Mouse (Mus musculus) CH12.LX (cell line): ENCODE measurements at regions not wholly inside any gene's neighbourhood (a gene's known extent, or its start where the extent isn't known, plus 50 kb on each side); places are given as distances from the start of the nearest gene placed in this dataset.

ENCODE experiments used
- DNase-seq: peaks from one replicate; pipeline ENCODE4 v3.0.0-alpha.2; 2013; ENCODE audit errors: extremely low read depth
- H3K27ac ChIP-seq: 2 replicates; pipeline ENCODE4 v1.5.1; 2012; ENCODE audit warnings: low read depth, mild to moderate bottlenecking, control low read depth, moderate library complexity; ENCODE audit not compliant: insufficient read depth
- H3K27me3 ChIP-seq: replicated peaks from 2 replicates; pipeline ENCODE3; 2012; ENCODE audit warnings: inconsistent platforms
- H3K36me3 ChIP-seq, 2 experiments: replicated peaks in 1 of 2; 2 replicates each; pipeline versions ENCODE3 to v1.6.1; 2012; ENCODE audit warnings: inconsistent platforms in 1 of 2, low read length in 1 of 2, mild to moderate bottlenecking in 1 of 2, mixed read lengths in 1 of 2, moderate library complexity in 1 of 2; ENCODE audit not compliant: control insufficient read depth in 1 of 2, insufficient read depth in 1 of 2
- H3K4me1 ChIP-seq, 2 experiments: 2 replicates each; pipeline ENCODE4 v1.6.1; 2012; ENCODE audit warnings: inconsistent platforms in 1 of 2, moderate library complexity in 1 of 2; ENCODE audit not compliant: insufficient read depth in 2 of 2, control insufficient read depth in 1 of 2
- H3K4me2 ChIP-seq: 2 replicates; pipeline ENCODE4 v1.6.1; 2012; ENCODE audit warnings: low read depth, mild to moderate bottlenecking, control low read depth; ENCODE audit not compliant: poor library complexity, insufficient read depth, severe bottlenecking
- H3K4me3 ChIP-seq, 3 experiments: fragments of 150-350 bp in 1 of 3; sonication (generic) in 1 of 3; replicated peaks in 1 of 3; 2 replicates each; pipeline versions ENCODE3 to v1.5.1; 2011 to 2012; ENCODE audit warnings: low read depth in 2 of 3, low read length in 2 of 3, mild to moderate bottlenecking in 2 of 3, moderate library complexity in 2 of 3, control low read depth in 1 of 3, improper control_type of control experiment in 1 of 3, inconsistent platforms in 1 of 3, mixed read lengths in 1 of 3; ENCODE audit not compliant: poor library complexity in 1 of 3
- H3K79me2 ChIP-seq: replicated peaks from 2 replicates; pipeline ENCODE4 v1.6.1; 2012; ENCODE audit warnings: mild to moderate bottlenecking, moderate library complexity; ENCODE audit not compliant: control insufficient read depth, poor library complexity, insufficient read depth, severe bottlenecking; ENCODE audit errors: extremely low read depth
- H3K9ac ChIP-seq: 2 replicates; pipeline ENCODE4 v1.6.1; 2012; ENCODE audit warnings: low read depth, mild to moderate bottlenecking, control low read depth, moderate library complexity; ENCODE audit not compliant: insufficient read depth
- H3K9me3 ChIP-seq: replicated peaks from 2 replicates; pipeline ENCODE3; 2012; ENCODE audit warnings: low read length, inconsistent platforms, mixed read lengths
- BHLHE40 ChIP-seq: IDR thresholded peaks from 2 replicates; pipeline ENCODE4 v1.6.1; 2011; ENCODE audit warnings: mild to moderate bottlenecking, low read depth, low read length, improper control_type of control experiment
- CHD1 ChIP-seq: IDR thresholded peaks from 2 replicates; pipeline ENCODE4 v1.6.1; 2012; ENCODE audit warnings: low read depth, low read length, improper control_type of control experiment, inconsistent platforms
- CTCF ChIP-seq, 2 experiments: IDR thresholded peaks in 1 of 2; conservative IDR thresholded peaks in 1 of 2; 2 replicates each; pipeline ENCODE4 v1.5.1; 2011 to 2012; ENCODE audit warnings: low read depth in 2 of 2, low read length in 2 of 2, improper control_type of control experiment in 1 of 2, inconsistent platforms in 1 of 2, mild to moderate bottlenecking in 1 of 2, moderate library complexity in 1 of 2
- E2F4 ChIP-seq: IDR thresholded peaks from 2 replicates; pipeline ENCODE4 v1.6.1; 2011; ENCODE audit warnings: low read depth, low read length, improper control_type of control experiment; ENCODE audit not compliant: insufficient replicate concordance
- ELF1 ChIP-seq: IDR thresholded peaks from 2 replicates; pipeline ENCODE4 v1.6.1; 2014; ENCODE audit warnings: low read depth, mild to moderate bottlenecking, inconsistent platforms, low read length, improper control_type of control experiment
- ETS1 ChIP-seq: conservative IDR thresholded peaks from 2 replicates; pipeline ENCODE4 v1.6.1; 2012; ENCODE audit warnings: low read depth, mild to moderate bottlenecking, inconsistent platforms, low read length, improper control_type of control experiment, moderate library complexity
- HCFC1 ChIP-seq: IDR thresholded peaks from 2 replicates; pipeline ENCODE4 v1.6.1; 2012; ENCODE audit warnings: low read depth, mild to moderate bottlenecking, inconsistent platforms, low read length, improper control_type of control experiment
- IRF4 ChIP-seq: IDR thresholded peaks from 2 replicates; pipeline ENCODE4 v1.6.1; 2014; ENCODE audit warnings: low read depth, mild to moderate bottlenecking, inconsistent platforms, low read length, improper control_type of control experiment
- JUND ChIP-seq: conservative IDR thresholded peaks from 2 replicates; pipeline ENCODE4 v1.6.1; 2011; ENCODE audit warnings: low read depth, low read length, improper control_type of control experiment
- KAT2A ChIP-seq: IDR thresholded peaks from 2 replicates; pipeline ENCODE4 v1.6.1; 2012; ENCODE audit warnings: low read length, improper control_type of control experiment, inconsistent platforms; ENCODE audit not compliant: insufficient replicate concordance
- MAFK ChIP-seq: IDR thresholded peaks from 2 replicates; pipeline ENCODE4 v1.6.1; 2011; ENCODE audit warnings: low read length, improper control_type of control experiment; ENCODE audit not compliant: insufficient replicate concordance
- MEF2A ChIP-seq: IDR thresholded peaks from 2 replicates; pipeline ENCODE4 v1.6.1; 2014; ENCODE audit warnings: low read depth, mild to moderate bottlenecking, inconsistent platforms, low read length, improper control_type of control experiment, borderline replicate concordance
- MXI1 ChIP-seq: IDR thresholded peaks from 2 replicates; pipeline ENCODE4 v1.6.1; 2011; ENCODE audit warnings: mild to moderate bottlenecking, low read depth, low read length, improper control_type of control experiment
- MYC ChIP-seq: IDR thresholded peaks from 2 replicates; pipeline ENCODE4 v1.6.1; 2011; ENCODE audit warnings: low read depth, mild to moderate bottlenecking, improper control_type of control experiment, low read length
- POLR2A ChIP-seq: IDR thresholded peaks from 2 replicates; pipeline ENCODE4 v1.6.1; 2011; ENCODE audit warnings: low read depth, mild to moderate bottlenecking, improper control_type of control experiment, low read length
- POLR2AphosphoS2 ChIP-seq: IDR thresholded peaks from 2 replicates; pipeline ENCODE4 v1.6.1; 2011; ENCODE audit warnings: low read depth, low read length, improper control_type of control experiment
- RCOR1 ChIP-seq: conservative IDR thresholded peaks from 2 replicates; pipeline ENCODE4 v1.6.1; 2012; ENCODE audit warnings: low read depth, mild to moderate bottlenecking, inconsistent platforms, low read length, improper control_type of control experiment
- SIN3A ChIP-seq: IDR thresholded peaks from 2 replicates; pipeline ENCODE4 v1.6.1; 2012; ENCODE audit warnings: low read length, improper control_type of control experiment, inconsistent platforms
- SMC3 ChIP-seq: IDR thresholded peaks from 2 replicates; pipeline ENCODE4 v1.6.1; 2011; ENCODE audit warnings: low read depth, low read length, improper control_type of control experiment
- UBTF ChIP-seq: IDR thresholded peaks from 2 replicates; pipeline ENCODE4 v1.6.1; 2012; ENCODE audit warnings: low read depth, mild to moderate bottlenecking, inconsistent platforms, low read length, improper control_type of control experiment, moderate library complexity
- USF2 ChIP-seq: conservative IDR thresholded peaks from 2 replicates; pipeline ENCODE4 v1.6.1; 2011; ENCODE audit warnings: low read depth, low read length, improper control_type of control experiment
- ZC3H11A ChIP-seq: IDR thresholded peaks from 2 replicates; pipeline ENCODE4 v1.6.1; 2012; ENCODE audit warnings: low read depth, mild to moderate bottlenecking, inconsistent platforms, low read length, improper control_type of control experiment
- ZKSCAN1 ChIP-seq: IDR thresholded peaks from 2 replicates; pipeline ENCODE4 v1.6.1; 2012; ENCODE audit warnings: low read depth, inconsistent platforms, low read length, improper control_type of control experiment, borderline replicate concordance
- ZMIZ1 ChIP-seq: IDR thresholded peaks from 2 replicates; pipeline ENCODE4 v1.6.1; 2012; ENCODE audit warnings: low read depth, mild to moderate bottlenecking, inconsistent platforms, low read length, improper control_type of control experiment
- dilution Hi-C: fragments of 300-500 bp; cut with MboI; formaldehyde crosslinking; loops from 2 replicates; pipeline ENCODE4 v1.14.3; 2020; ENCODE audit warnings: low sequenced_read_pairs; ENCODE audit not compliant: extremely low pct_unique_long_range_greater_than_20kb, extremely low pct_ligation_motif_present
- in situ Hi-C: fragments of 300-500 bp; cut with MboI; formaldehyde crosslinking; loops from 3 replicates; pipeline ENCODE4 v1.14.3; 2019; ENCODE audit warnings: low sequenced_read_pairs, low pct_ligation_motif_present, low pct_unique_long_range_greater_than_20kb, mixed read lengths

DNA sequence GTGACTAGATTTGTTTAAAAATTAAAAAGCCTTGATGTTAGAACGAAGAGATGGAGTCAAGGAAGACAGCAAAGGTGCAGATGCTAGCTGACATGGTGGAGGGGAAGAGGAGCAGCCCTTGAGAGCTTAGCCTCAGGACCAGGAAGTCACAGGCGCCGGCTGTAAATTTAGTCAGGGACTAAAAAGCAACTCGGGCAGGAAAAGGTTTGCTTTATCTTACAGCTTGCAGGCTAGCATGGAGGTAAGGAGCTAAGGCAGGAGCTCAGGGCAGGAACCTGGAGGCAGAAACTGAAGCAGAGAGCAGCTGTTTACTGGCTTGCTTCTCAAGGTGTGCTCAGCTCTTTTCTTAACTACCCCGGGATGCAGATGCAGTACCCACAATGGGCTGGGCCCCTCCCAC is 68.3 kb upstream of the Tmem150c start:
- in situ Hi-C loops = loop anchor here (25.0 kb wide), 1 partner anchor 291 kb away; no protein-coding TSS in a partner anchor
- Histone ChIP-seq H3K27me3 (peaks cover 3% of the 10 kb centered on the region), H3K79me2 (no peaks in the 10 kb centered on the region), H3K4me3 (no peak overlapping the region), H3K9ac (no peak overlapping the region), H3K4me1 (no peaks in the 10 kb centered on the region), H3K27ac (no peak overlapping the region), H3K9me3 (no peaks in the 10 kb centered on the region), H3K4me2 (no peak overlapping the region), H3K36me3 (no peaks in the 10 kb centered on the region)
- TF ChIP-seq IRF4 = no peak
- TF ChIP-seq HCFC1 = no peak
- TF ChIP-seq MYC = no peak
- TF ChIP-seq POLR2A = no peak
- TF ChIP-seq ZMIZ1 = no peak
- no peak for TF ChIP-seq E2F4
- TF ChIP-seq CHD1 = no peak
- no peak for TF ChIP-seq CTCF (conservative IDR thresholded peaks at IDR 0.05 in 1 of 2, IDR thresholded peaks at IDR 0.05 in 1 of 2; ENCODE audit: low read depth in 2 of 2, low read length in 2 of 2)
- no peak for TF ChIP-seq MEF2A
- no peak for TF ChIP-seq KAT2A
- no peak for TF ChIP-seq UBTF
- TF ChIP-seq MXI1 = no peak
- TF ChIP-seq USF2 = no peak
- no peak for TF ChIP-seq BHLHE40
- TF ChIP-seq SIN3A = no peak
- no peak for TF ChIP-seq MAFK
- dilution Hi-C loops = no loop called here
- DNase-seq = no peak

DNA sequence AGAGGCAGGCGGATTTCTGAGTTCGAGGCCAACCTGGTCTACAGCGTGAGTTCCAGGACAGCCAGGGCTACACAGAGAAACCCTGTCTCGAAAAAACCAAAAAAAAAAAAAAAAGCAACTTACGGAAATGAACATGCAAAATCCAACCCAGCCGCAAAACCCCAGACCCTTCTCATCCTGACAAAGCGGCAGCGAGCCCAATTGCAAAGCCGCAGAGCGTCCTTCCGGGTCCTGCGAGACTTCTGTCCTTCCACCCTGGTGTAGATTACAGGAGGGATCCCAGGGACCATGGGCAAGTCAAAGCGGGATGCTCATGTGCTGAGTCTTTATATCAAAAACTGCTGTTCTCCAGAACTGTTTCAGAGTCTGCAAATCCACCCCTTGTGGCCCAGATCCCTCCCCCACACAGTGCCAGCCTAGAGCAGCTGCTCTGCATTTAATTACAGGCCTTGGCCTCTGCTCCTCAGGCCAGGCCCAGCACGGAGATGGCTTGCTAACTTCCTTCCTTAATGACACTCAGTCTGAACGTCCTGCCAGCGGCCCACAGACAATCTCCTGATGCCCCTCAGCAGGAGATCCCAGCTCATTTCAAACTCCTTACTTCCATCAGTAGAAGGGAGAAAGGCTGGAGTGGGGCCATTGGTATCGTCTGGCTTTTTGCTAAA is 67.1 kb upstream of the Tmem150c start:
- Histone ChIP-seq H3K4me1 (no peaks in the 10 kb centered on the region), H3K9me3 (no peaks in the 10 kb centered on the region), H3K9ac (no peak overlapping the region), H3K79me2 (no peaks in the 10 kb centered on the region), H3K36me3 (no peaks in the 10 kb centered on the region), H3K27me3 (peaks cover 3% of the 10 kb centered on the region), H3K27ac (no peak overlapping the region), H3K4me2 (no peak overlapping the region), H3K4me3 (no peak overlapping the region)
- no peak for TF ChIP-seq ZMIZ1
- TF ChIP-seq KAT2A = no peak
- no peak for TF ChIP-seq ZC3H11A
- no peak for TF ChIP-seq CHD1
- no peak for TF ChIP-seq CTCF (conservative IDR thresholded peaks at IDR 0.05 in 1 of 2, IDR thresholded peaks at IDR 0.05 in 1 of 2; ENCODE audit: low read depth in 2 of 2, low read length in 2 of 2)
- no peak for TF ChIP-seq BHLHE40
- no peak for TF ChIP-seq ZKSCAN1
- TF ChIP-seq MEF2A = no peak
- TF ChIP-seq JUND = no peak
- TF ChIP-seq USF2 = no peak
- no peak for TF ChIP-seq MXI1
- TF ChIP-seq MYC = no peak
- TF ChIP-seq POLR2AphosphoS2 = no peak
- TF ChIP-seq ETS1 = no peak
- TF ChIP-seq SMC3 = no peak
- no peak for TF ChIP-seq POLR2A
- TF ChIP-seq ELF1 = no peak
- no peak for TF ChIP-seq RCOR1
- no peak for DNase-seq
- in situ Hi-C loops = loop anchor here (25.0 kb wide), 1 partner anchor 289 kb away; no protein-coding TSS in a partner anchor
- dilution Hi-C loops = no loop called here
